Mouse (Mus musculus) layer of hippocampus, adult 9-10 months (tissue): ENCODE data around the gene En2.

ENCODE experiments used
- DNase-seq: peaks from one replicate; pipeline ENCODE4 v3.0.0; 2022; ENCODE audit warnings: low spot score

Gene En2

GRCm38 (mm10) chr5:28165358-28166255 lies at the start of gene En2:
En2 (plus strand) TSS chr5:28165694.
- no peak for DNase-seq

- DNase-seq = no peak
Observed at GRCm38 (mm10) chr5:28117251-28117880, 48.1 kb upstream of the En2 start.

GRCm38 (mm10) chr5:28117882-28118530 lies 47.5 kb upstream of the En2 start:
- DNase-seq = no peak

- no peak for DNase-seq
Observed at GRCm38 (mm10) chr5:28118531-28118925, 47.0 kb upstream of the En2 start.

- no peak for DNase-seq
Observed at GRCm38 (mm10) chr5:28119576-28119975, 45.9 kb upstream of the En2 start.

GRCm38 (mm10) chr5:28122491-28123454 lies 42.7 kb upstream of the En2 start:
- DNase-seq = no peak

- no peak for DNase-seq
Observed at GRCm38 (mm10) chr5:28123455-28123825, 42.1 kb upstream of the En2 start.

GRCm38 (mm10) chr5:28124321-28125230 lies 40.9 kb upstream of the En2 start:
- no peak for DNase-seq

- no peak for DNase-seq
Observed at GRCm38 (mm10) chr5:28128851-28129250, 36.6 kb upstream of the En2 start.

- no peak for DNase-seq
Observed at GRCm38 (mm10) chr5:28132231-28132630, 33.3 kb upstream of the En2 start.

- no peak for DNase-seq
Observed at GRCm38 (mm10) chr5:28136438-28136837, 29.1 kb upstream of the En2 start.

- no peak for DNase-seq
Observed at GRCm38 (mm10) chr5:28144555-28144954, 20.9 kb upstream of the En2 start.

- no peak for DNase-seq
Observed at GRCm38 (mm10) chr5:28146018-28146417, 19.5 kb upstream of the En2 start.

GRCm38 (mm10) chr5:28148473-28148872 lies 17.0 kb upstream of the En2 start:
- DNase-seq = no peak

- no peak for DNase-seq
Observed at GRCm38 (mm10) chr5:28149436-28149835, 16.1 kb upstream of the En2 start.

GRCm38 (mm10) chr5:28157044-28157730 lies 8.3 kb upstream of the En2 start:
- no peak for DNase-seq

GRCm38 (mm10) chr5:28157781-28158180 lies 7.7 kb upstream of the En2 start:
- no peak for DNase-seq

- DNase-seq = no peak
Observed at GRCm38 (mm10) chr5:28158308-28159071, 7.0 kb upstream of the En2 start.

- DNase-seq = no peak
Observed at GRCm38 (mm10) chr5:28159072-28159458, 6.4 kb upstream of the En2 start.
